Mouse (Mus musculus): ENCODE data around the gene Gnl1. TPM values are rescaled to one million over a fixed set of nuclear protein-coding genes. Genes with fewer than 3 reads are reported as not detected.
A peak's percentile ranks its signal among the peaks of the same experiment; 100 is the strongest.
"Not testable (repeated sequence)": the region's sequence is repeated elsewhere in the genome, so short reads cannot be mapped to it uniquely, and the experiment has no call there.

Gnl1 gene
- total RNA-seq, 2 experiments from 2014 or later, result 146 to 148 TPM

GRCm38 (mm10) chr17:36020191-36021073, 40.8 kb downstream of the Gnl1 start, which contains the start of gene H2-T24:
H2-T24 (minus strand) TSS chr17:36020560.
- peak in 1 of 2 experiments; percentile 46 for DNase-seq (ENCODE audit: low spot score in 2 of 2)
- intact Hi-C loops (cut with DNase I), result no loop called here

- no peak for DNase-seq (ENCODE audit: low spot score in 2 of 2)
- intact Hi-C loops (cut with DNase I), result no loop called here
Observed at GRCm38 (mm10) chr17:36021309-36021708, 41.7 kb downstream of the Gnl1 start.

- DNase-seq (ENCODE audit: low spot score in 2 of 2), result no peak
- intact Hi-C loops (cut with DNase I), result no loop called here
Observed at GRCm38 (mm10) chr17:36022098-36022497, 42.4 kb downstream of the Gnl1 start.

GRCm38 (mm10) chr17:36022922-36023321, 43.3 kb downstream of the Gnl1 start:
- intact Hi-C loops (cut with DNase I), result no loop called here
- no peak for DNase-seq (ENCODE audit: low spot score in 2 of 2)

- no peak for DNase-seq (ENCODE audit: low spot score in 2 of 2)
- intact Hi-C loops (cut with DNase I), result no loop called here
Observed at GRCm38 (mm10) chr17:36023710-36024654, 44.3 kb downstream of the Gnl1 start.

- intact Hi-C loops (cut with DNase I), result no loop called here
- DNase-seq (ENCODE audit: low spot score in 2 of 2), result no peak
Observed at GRCm38 (mm10) chr17:36025197-36025596, 45.5 kb downstream of the Gnl1 start.

- intact Hi-C loops (cut with DNase I), result no loop called here
- no peak for DNase-seq (ENCODE audit: low spot score in 2 of 2)
Observed at GRCm38 (mm10) chr17:36025901-36026300, 46.2 kb downstream of the Gnl1 start.

GRCm38 (mm10) chr17:36027663-36028062, 48.0 kb downstream of the Gnl1 start:
- DNase-seq (ENCODE audit: low spot score in 2 of 2), result no peak
- intact Hi-C loops (cut with DNase I), result no loop called here

- DNase-seq (ENCODE audit: low spot score in 2 of 2), result no peak
- intact Hi-C loops (cut with DNase I), result no loop called here
Observed at GRCm38 (mm10) chr17:36028879-36029619, 49.4 kb downstream of the Gnl1 start.

GRCm38 (mm10) chr17:36030046-36030702, 50.5 kb downstream of the Gnl1 start:
- intact Hi-C loops (cut with DNase I), result not testable (repeated sequence)

GRCm38 (mm10) chr17:36030703-36031582, 51.3 kb downstream of the Gnl1 start:
- intact Hi-C loops (cut with DNase I); DNase-seq (ENCODE audit: low spot score in 2 of 2): not testable (repeated sequence)

More at GRCm38 (mm10) chr17:36030046-36030702, 50.5 kb downstream of the Gnl1 start:
- not testable (repeated sequence) for DNase-seq (ENCODE audit: low spot score in 2 of 2)

GRCm38 (mm10) chr17:36031583-36032331, 52.1 kb downstream of the Gnl1 start:
- DNase-seq (ENCODE audit: low spot score in 2 of 2), result peak; percentile 51 to 62
- intact Hi-C loops (cut with DNase I), result not testable (repeated sequence)

GRCm38 (mm10) chr17:36032351-36032875, 52.8 kb downstream of the Gnl1 start, which contains the start of gene H2-T23:
H2-T23 (minus strand) TSS chr17:36032855.
- DNase-seq (ENCODE audit: low spot score in 2 of 2); intact Hi-C loops (cut with DNase I): not testable (repeated sequence)

- DNase-seq (ENCODE audit: low spot score in 2 of 2); intact Hi-C loops (cut with DNase I): not testable (repeated sequence)
Observed at GRCm38 (mm10) chr17:36034524-36034923, 54.9 kb downstream of the Gnl1 start.

GRCm38 (mm10) chr17:36035010-36035638, 55.5 kb downstream of the Gnl1 start:
- intact Hi-C loops (cut with DNase I), result not testable (repeated sequence)
- peak in 1 of 2 experiments; percentile 59 for DNase-seq (ENCODE audit: low spot score in 2 of 2)

GRCm38 (mm10) chr17:36036126-36036525, 56.5 kb downstream of the Gnl1 start:
- not testable (repeated sequence) for DNase-seq (ENCODE audit: low spot score in 2 of 2)
- intact Hi-C loops (cut with DNase I), result loop anchor here (2.0 kb wide), 1 partner anchor 39 kb away; no protein-coding TSS in a partner anchor

Data from left cerebral cortex, postnatal 14 days (tissue).